Mouse (Mus musculus): Measurements from ENCODE around the gene Pls3.

Pls3 gene

GRCm38 (mm10) chrX:75874332-75875291, at the start of gene Pls3:
Gene Pls3, minus strand, starts transcription at chrX:75875182.
- DNase-seq (ENCODE audit: low spot score): no peak

GRCm38 (mm10) chrX:75895716-75896115, 20.7 kb upstream of the Pls3 start:
- DNase-seq (ENCODE audit: low spot score): no peak

- no peak for DNase-seq (ENCODE audit: low spot score)
Measured at GRCm38 (mm10) chrX:75875566-75875965, 584 bp upstream of the Pls3 start.

GRCm38 (mm10) chrX:75873813-75874212, 1.2 kb downstream of the Pls3 start:
- DNase-seq (ENCODE audit: low spot score): no peak

GRCm38 (mm10) chrX:75873253-75873652, 1.7 kb downstream of the Pls3 start:
- no peak for DNase-seq (ENCODE audit: low spot score)

- DNase-seq (ENCODE audit: low spot score): no peak
Measured at GRCm38 (mm10) chrX:75871855-75872254, 3.1 kb downstream of the Pls3 start.

GRCm38 (mm10) chrX:75861715-75862114, 13.3 kb downstream of the Pls3 start:
- DNase-seq (ENCODE audit: low spot score): no peak

GRCm38 (mm10) chrX:75854294-75854693, 20.7 kb downstream of the Pls3 start:
- no peak for DNase-seq (ENCODE audit: low spot score)

- no peak for DNase-seq (ENCODE audit: low spot score)
Measured at GRCm38 (mm10) chrX:75844290-75844689, 30.7 kb downstream of the Pls3 start.

- no peak for DNase-seq (ENCODE audit: low spot score)
Measured at GRCm38 (mm10) chrX:75842835-75843234, 32.1 kb downstream of the Pls3 start.

GRCm38 (mm10) chrX:75842120-75842519, 32.9 kb downstream of the Pls3 start:
- DNase-seq (ENCODE audit: low spot score): no peak

GRCm38 (mm10) chrX:75840263-75840662, 34.7 kb downstream of the Pls3 start:
- no peak for DNase-seq (ENCODE audit: low spot score)

GRCm38 (mm10) chrX:75834836-75835235, 40.1 kb downstream of the Pls3 start:
- no peak for DNase-seq (ENCODE audit: low spot score)

- DNase-seq (ENCODE audit: low spot score): no peak
Measured at GRCm38 (mm10) chrX:75834286-75834685, 40.7 kb downstream of the Pls3 start.

- DNase-seq (ENCODE audit: low spot score): no peak
Measured at GRCm38 (mm10) chrX:75833006-75833641, 41.9 kb downstream of the Pls3 start.

- DNase-seq (ENCODE audit: low spot score): no peak
Measured at GRCm38 (mm10) chrX:75829867-75830255, 45.1 kb downstream of the Pls3 start.

- DNase-seq (ENCODE audit: low spot score): no peak
Measured at GRCm38 (mm10) chrX:75829240-75829866, 45.6 kb downstream of the Pls3 start.

- DNase-seq (ENCODE audit: low spot score): no peak
Measured at GRCm38 (mm10) chrX:75818647-75819271, 56.2 kb downstream of the Pls3 start.

GRCm38 (mm10) chrX:75814958-75815357, 60.0 kb downstream of the Pls3 start:
- DNase-seq (ENCODE audit: low spot score): no peak

- no peak for DNase-seq (ENCODE audit: low spot score)
Measured at GRCm38 (mm10) chrX:75814123-75814522, 60.9 kb downstream of the Pls3 start.

GRCm38 (mm10) chrX:75796583-75796982, 78.4 kb downstream of the Pls3 start:
- no peak for DNase-seq (ENCODE audit: low spot score)

- no peak for DNase-seq (ENCODE audit: low spot score)
Measured at GRCm38 (mm10) chrX:75779796-75780195, 95.2 kb downstream of the Pls3 start.
